Mouse (Mus musculus) liver, embryonic 14.5 days (tissue): ENCODE measurements at regions not wholly inside any gene's neighbourhood (a gene's known extent, or its start where the extent isn't known, plus 50 kb on each side); places are given as distances from the start of the nearest gene placed in this dataset.

Experiments
- CTCF ChIP-seq: IDR thresholded peaks from 2 replicates; pipeline ENCODE4 v1.5.1; 2016; ENCODE audit warnings: antibody characterized with exemption, low read depth, control low read depth
- EP300 ChIP-seq: IDR thresholded peaks from 2 replicates; pipeline ENCODE4 v1.6.1; 2016; ENCODE audit warnings: antibody characterized with exemption, low read depth

DNA sequence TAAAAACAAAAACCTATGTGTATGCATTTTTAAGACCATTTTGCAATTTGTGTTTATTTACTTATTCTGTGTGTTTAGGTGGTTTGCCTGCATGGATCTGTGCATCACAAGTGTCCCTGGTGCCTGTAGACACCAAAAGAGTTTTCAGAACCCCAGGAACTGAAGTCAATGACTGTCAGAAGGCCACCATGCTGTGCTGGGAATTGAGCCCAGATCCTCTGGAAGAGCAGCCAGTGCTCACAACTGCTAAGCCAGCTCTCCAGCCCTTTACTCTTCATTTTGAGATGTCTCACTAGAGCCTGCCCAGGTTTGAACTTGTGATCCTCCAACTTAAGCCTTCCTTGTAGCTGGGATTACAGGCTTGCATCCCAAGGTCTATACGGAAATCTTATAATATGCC, 113.8 kb downstream of the Dhrs2 start:
- TF ChIP-seq CTCF (no peak), EP300 (no peak)
